Mouse (Mus musculus) megakaryocyte, embryonic 14.5 days (primary cell): ENCODE measurements around the gene Actn4.

Experiments used
- FLI1 ChIP-seq: IDR thresholded peaks from 2 replicates; pipeline ENCODE4 v1.6.1; 2012; ENCODE audit warnings: low read length, inconsistent platforms, mixed read lengths
- GATA1 ChIP-seq: IDR thresholded peaks from 3 replicates; pipeline ENCODE4 v1.6.1; 2012; ENCODE audit warnings: mixed read lengths, low read length, inconsistent platforms, borderline replicate concordance

DNA sequence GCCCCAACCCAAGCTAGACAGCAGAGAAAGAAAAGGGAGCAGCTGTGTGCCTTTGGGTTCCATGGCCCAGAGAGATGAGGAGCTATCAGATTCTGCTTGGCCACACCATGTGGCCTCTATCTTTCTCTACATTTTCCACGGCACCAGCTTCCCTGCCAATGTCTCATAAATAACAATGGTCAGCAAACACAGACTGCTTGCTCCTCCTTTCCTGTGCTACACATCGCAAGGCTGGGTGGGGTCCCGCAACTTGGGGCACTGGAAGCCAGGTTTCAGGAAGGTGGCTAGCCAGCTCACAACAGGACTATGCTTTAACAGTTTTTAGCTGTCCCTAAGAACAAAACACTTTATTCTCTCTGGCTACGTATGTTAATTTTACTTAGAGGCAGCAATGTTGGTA is 25.4 kb downstream of the Actn4 start:
- no peak for TF ChIP-seq FLI1
- TF ChIP-seq GATA1, result no peak
